Mouse (Mus musculus): ENCODE measurements around the gene Nfia.

The Nfia gene

DNA sequence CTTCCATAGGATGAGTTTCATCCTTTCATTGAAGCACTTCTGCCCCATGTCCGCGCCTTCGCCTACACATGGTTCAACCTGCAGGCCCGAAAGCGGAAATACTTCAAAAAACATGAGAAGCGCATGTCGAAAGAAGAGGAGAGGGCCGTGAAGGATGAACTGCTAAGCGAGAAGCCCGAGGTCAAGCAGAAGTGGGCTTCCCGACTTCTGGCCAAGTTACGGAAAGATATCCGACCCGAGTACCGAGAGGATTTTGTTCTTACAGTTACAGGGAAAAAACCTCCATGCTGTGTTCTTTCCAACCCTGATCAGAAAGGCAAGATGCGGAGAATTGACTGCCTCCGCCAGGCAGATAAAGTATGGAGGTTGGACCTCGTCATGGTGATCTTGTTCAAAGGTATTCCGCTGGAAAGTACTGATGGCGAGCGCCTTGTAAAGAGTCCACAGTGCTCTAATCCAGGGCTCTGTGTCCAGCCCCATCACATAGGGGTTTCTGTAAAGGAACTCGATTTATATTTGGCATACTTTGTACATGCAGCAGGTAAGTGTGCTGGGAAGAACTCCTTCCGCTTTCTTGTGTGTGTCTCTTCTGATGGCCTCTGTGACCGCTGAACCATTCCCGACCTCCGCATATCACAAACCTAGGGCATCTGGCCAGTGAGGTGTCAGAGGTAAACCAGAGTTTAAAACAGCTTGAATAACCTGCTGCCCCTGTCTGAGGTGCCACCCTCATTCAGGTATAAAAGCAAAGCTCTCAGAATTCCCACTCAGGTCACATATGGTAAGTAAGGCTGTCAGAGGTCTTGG, 10.7 kb downstream of the Nfia start:
- DNase-seq (ENCODE audit: low read depth): no peak

DNA sequence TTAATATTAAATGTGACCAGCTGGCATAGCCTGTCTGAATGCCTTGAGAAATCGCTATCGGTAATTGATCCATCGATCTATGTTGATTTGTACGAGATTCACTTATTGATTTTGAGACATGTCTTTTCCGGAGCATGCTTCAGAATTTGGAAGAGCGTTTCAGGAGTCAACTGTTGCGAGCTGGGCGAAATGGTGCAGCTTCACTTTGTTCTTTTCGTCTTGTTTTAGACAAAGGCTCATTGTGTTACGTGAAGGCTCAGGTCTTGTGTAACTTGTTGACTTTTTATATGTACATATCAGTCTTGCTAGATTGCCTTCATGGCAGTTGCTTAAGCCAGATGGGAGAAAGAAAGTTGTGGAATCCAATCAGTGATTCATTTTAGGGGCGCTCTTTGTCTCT, 11.7 kb downstream of the Nfia start:
- DNase-seq (ENCODE audit: low read depth): no peak

DNA sequence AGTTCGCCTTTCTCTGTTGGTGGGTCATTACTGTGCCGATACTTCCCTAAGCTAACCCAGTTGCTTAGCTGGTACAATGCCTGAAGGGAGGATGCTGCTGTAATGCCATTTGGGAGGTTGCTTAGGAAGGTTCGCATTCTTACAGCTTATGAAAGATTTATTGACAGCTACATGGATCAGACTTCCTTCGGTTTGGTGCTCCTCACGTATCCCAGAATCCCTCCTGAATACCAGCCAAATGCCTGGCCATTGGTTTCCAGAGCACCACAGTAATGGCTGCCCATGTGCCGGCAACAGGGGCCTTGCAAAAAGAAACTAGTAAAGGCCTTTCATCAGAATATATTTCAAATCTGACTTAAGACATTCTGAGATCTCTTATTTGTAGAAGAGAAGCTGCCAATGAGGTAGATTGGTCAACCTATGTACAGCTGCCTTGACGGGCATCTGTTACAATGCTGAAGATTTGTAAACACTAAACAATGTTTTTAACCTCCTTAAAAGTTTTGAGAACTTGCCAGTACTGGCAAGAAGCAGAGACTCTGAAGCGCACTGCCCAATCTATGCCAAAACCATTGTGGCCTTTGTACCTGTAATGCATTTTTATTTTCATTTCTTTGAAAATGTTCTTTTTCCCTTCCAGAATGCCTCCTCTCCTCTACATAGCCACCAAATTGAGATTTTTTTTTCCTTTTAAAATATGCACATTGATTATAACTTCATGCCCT, 13.2 kb downstream of the Nfia start:
- DNase-seq (ENCODE audit: low read depth): no peak

DNA sequence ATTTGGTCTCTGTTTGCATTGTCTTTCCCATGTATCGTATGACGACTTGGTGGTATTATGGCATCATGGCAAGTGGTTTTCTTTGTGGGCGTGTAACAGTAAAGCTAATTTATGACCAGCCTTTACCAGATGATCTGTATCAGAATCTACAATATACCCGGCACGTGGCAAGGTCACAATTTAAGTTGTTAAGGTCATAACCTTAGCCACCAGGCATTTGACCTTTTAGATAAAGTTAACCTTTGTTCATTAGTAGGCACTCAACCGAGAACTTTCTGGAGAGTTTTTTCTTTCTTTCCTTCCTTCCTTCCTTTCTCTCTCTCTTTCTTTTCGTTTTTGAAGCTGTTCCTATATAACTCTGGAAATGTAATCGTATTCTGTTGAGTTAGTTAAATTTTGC, 14.0 kb downstream of the Nfia start:
- no peak for DNase-seq (ENCODE audit: low read depth)

DNA sequence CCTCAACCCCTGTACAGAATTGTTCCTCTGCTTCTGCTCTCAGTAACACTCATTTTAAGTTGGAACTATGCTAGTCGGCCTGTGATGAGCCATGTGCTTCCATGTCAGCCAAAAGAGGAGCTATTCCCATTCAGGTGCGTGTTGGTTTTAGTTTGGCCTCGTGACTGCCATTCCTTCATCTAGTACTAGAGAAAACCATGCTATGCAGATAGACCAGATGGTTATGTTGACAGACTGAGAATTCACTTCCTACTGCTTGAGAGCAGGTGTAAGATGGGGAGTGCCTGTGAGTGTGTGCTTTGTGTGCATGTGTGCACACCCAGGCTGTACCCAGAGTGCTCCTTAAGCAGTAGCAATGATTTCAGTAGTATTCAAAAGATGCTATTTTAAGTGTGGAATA, 15.0 kb downstream of the Nfia start:
- no peak for DNase-seq (ENCODE audit: low read depth)

DNA sequence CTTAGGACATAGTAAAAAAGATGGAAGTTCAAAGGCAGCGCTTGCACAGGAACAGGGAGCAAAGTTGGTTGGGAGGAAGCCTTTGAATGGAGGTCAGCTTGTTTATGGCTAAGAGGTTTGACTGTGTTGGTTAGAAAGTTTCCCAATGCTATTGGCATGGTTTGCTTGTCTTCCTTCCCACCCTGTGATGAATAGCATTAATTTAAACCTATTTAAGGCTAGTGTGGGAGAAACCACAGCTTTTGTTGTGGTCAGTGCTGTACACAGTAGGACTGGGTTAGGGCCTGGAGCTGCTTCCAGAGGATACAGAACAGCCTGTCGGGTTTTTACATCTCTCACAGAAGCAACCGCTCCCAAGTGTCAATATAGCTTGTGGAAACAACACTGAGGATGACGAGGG, 16.0 kb downstream of the Nfia start:
- DNase-seq (ENCODE audit: low read depth): no peak

DNA sequence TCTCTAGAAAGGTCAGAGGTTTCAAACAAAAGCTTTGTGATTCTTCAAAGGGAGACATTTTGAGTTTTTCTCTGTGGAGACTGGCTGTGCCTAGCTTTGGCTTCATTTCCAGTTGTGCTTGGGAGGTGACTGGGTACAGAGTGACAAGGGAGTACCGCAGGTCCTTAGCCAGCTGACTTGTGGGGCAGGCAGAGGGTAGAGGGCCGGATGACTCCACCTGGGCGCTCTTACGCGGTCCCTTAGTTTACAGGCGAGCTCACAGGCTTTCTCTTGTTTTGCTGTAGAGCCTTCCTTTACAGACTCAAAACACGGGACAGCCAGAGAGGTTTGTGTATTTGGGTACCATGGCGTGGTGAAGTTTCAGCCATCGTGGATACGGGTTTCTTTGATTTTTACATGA, 21.4 kb downstream of the Nfia start:
- DNase-seq (ENCODE audit: low read depth): no peak

DNA sequence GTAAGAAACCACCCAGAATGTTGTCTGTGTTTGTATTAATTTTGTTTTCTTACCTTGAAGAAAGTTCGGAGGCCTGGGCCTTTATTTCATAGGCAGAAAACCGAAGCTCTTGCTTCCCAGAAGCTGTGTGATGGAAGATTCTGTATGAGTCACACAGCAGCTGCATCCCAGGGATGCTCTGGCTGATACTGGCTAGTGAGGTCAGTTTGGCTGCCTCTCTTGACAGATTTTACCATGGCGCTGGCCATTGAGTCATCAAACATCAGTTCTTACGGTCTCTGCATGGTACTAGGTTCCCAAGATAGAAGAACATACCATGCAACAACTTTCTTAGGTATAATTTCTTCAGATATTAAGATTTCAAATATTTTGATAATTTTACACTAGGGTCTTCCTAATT, 22.3 kb downstream of the Nfia start:
- DNase-seq (ENCODE audit: low read depth): no peak

DNA sequence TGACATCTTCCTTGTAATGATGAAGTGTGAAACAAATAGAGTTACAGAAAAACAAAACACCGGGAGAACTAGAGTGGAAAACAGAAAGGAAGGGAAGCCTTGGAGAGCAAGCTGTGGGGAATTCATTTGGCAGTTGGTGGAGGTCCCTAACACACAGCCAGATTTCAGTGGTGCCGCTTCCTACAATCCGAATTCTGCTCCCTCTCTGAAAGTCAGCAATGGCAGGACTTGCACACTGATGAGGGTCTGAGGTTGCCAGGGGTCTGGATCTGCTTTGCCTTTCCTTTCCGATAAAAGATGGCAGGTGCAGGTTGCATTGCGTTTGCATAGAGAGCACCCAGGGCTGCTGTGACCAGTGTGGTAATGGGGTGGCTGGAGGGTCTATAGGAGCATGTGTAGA, 23.4 kb downstream of the Nfia start:
- DNase-seq (ENCODE audit: low read depth): no peak

DNA sequence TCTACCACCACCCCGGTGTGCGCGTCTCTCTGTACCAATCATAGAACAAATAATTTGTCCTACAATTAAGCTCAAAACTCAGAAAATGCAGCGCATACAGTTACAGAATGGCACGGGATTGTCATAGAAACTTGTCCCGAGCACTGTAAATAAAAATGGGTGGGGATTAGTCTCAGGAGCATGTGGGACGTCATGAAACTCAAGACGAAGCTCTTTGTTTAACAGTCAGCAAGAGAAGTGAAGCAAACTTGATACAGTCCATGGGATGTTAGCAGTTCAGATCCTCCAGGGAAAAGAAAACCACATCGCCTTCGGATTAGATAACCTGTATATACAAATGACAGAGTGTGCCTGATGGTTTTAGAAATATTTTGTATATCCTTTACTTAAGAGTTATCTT, 24.0 kb downstream of the Nfia start:
- no peak for DNase-seq (ENCODE audit: low read depth)

DNA sequence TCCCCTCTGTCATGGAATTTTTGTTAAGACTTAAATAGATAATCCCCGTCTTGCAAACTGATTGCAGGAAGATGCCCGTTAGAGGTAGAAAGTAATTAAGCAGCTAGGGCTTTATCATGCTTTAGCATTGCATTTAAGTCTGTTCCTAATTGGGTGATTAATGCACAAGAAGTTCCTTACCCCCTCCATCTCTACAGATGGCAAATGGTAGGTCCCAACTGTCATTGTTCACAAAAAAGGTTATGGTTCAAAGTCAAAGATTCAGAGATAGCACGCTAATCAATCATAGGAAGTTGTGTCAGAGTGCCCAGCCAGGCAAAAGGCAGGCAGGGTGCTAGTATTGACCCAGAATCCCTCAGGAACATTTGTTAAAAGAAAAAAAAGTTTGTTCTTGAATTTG, 31.3 kb downstream of the Nfia start:
- DNase-seq (ENCODE audit: low read depth): no peak

DNA sequence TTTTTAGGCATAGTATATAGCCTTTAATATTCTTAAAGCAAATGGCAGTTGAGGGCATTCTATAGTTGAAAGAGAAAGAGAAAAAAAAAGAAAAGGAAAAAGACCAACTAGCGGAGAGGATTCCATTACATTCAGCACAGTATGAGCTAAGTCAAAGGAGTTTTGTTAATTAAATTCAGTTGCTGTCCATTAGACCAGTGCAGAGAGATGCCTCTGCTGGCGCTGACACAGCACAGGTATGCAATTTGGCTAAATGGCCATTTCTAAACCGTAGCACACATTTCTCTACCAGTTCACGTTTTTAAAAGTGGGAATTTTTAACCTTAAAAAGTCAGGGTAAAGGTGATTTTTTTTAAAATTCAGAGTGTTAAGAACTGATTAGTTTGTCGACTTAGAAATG, 32.1 kb downstream of the Nfia start:
- no peak for DNase-seq (ENCODE audit: low read depth)

DNA sequence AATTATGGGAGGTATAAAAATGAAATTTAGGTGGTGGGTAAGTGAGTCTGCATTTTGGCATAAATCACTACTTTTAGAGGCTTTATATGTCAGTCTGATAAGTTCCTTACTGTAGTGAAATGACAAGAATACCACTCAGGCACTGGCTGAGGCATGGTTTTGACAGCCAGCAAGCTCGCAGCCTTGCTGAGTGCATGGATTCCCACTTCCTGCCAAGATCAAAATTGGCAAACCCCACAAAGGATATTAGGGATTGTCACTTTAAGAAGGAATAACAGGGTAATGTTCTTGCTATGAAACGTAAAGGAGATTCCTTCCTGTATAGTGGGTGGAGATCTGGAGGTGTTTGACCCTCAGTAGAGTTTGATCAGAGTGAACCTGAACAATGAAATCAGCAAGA, 32.7 kb downstream of the Nfia start:
- DNase-seq (ENCODE audit: low read depth): no peak

DNA sequence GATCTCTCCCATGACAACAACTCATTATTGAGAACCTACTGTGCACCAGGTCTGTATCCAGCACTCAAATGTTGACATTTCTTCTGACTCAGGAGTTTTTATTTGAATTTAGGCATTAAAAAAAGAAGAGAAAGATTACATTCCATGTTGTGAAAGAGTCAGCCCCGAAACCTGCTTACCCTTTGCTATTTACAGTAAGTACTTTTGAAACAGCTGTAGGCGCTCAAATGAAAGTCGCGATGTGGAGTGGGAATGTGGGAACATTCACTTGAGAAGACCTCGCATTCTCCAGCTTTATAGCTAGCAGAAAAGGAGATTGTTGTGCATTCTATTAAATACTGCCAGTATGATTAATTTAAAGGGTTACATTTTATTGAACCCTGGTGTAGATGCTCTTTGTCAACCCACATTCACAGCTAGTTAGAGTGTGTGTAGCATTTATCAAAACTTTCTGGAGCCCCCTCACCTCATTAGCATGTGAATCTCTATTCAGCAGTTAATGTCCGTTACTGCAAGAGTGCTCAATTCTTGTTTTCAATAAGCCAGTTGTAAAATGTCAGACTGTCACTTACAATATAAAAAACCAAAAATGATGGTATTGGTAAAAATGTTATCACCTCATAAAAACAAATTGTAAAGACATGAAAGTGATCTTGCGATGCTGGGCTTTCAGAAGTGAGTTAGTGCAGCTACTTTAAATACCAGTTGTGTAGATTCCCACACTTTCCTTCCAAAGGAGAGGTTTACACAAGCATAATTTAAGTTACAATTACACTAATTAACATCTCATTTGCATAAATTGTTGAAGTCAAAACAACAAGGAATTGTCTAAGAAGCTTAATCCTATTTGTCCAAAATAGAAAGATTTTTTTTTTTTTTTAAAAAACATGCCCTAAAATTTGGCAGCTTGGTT, 33.6 kb downstream of the Nfia start:
- no peak for DNase-seq (ENCODE audit: low read depth)

DNA sequence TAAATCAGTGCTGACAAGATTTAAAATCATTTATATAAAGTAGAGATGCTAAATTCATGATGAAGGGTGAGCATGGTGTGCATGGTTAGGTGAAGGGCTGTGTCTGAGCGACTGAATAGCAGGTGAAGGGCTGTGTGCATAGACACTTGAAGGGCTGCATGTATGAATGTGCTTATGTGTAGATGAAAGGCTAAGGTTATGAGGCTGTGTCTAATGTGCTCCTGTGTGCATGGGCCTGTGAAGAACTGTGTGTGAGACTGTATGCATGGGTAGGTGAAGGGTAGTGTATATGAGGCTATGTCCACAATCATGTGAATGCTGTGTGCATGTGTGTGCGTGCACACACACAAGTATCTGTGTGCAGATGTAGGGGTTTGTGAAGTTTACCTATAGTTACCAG, 34.4 kb downstream of the Nfia start:
- DNase-seq (ENCODE audit: low read depth): no peak

DNA sequence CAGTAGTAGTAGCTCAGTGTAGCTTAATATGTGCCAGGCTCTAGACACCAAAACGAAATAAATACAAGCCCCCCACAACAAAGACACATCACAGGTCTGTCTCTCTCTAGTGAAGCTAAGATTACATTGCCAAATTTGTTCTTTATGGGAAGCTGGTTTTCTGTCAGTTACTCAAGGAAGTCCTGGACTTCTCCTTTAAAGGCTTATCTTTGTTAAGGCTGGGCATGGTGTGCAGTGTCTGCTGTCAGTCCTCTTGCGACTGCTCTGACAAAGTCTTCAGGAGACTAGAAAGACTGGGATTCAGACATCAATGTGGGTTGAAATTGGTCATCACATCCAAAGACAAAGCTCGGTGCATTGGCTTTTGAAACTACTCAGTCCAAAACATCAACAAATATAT, 36.4 kb downstream of the Nfia start:
- DNase-seq (ENCODE audit: low read depth): no peak

DNA sequence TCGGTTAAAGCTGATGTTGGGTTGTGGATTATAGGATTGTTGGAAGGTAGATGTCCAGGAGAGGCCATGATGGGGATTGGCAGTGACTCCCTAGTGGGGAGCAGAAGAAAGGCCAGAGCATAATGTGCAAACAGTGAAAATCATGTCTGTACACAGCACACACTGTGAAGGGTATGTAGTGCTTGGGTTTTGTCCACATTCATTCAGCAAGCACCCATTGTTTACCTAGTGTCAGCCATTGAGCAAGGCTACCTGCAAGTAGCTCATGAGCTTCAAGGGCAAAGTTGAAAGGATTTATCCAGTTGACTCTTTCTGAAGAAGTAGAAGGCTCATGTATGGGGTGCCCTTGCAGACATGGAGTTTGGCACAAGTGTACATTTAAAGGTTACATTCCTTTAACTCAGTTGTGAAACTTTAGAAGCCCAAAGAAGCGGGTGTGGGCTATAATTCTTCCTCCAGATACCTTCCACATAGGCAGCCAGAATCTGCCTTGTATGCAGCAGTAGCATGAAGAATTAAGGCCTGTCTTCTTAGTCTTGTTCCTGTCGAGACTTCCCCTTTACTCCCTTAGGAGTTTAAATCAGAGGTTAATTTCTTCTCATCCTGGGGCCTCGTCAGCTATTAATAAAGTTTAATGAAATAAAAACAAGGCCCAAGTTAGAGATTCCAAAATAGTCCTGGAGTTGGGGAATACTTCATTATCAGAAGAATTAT, 37.2 kb downstream of the Nfia start:
- no peak for DNase-seq (ENCODE audit: low read depth)

DNA sequence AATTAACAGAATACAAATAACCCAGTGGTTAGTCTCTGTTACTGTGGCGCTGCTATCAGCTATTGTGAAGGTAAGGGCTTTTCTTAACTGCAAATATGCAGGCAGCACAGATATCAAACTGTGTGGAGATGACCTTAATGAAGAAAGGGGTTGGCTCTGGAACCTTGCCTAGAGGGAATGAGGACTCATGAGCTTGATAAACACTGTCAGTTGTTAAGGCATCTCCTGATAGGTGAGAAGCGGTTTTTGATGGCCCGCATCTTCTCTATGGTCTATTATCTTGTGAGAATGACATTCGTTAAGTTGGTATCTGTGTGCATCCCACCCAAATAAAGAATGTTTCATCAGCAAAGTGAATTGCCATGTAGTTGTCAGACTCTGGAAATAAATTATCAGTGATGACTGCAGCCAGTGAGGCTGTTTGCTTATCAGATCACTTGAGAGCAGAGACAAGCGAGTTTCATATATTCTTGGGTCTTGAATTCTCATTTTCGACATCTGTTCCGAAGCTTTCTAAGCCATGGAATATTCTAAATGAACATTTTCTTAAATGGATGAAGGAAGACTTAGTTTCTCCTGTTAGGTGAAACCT, 37.9 kb downstream of the Nfia start:
- DNase-seq (ENCODE audit: low read depth): no peak

DNA sequence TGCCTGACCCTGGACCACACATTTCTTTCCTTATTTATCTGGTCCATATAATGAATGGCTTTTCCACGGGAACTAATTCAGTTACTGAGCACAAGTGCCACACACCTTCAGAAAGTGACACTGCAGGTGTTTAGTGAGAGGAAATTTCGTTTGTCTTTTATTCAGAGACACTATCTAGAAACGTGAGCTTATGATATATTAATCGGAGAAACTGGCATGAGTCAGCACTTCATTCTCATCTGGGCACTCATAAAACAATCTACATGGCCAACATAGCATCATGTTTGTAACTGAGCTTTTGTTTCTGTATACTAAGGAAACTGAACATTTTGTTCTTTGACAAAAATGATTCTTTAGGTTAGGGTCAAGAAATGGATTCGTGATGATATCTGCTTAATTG, 40.5 kb downstream of the Nfia start:
- DNase-seq (ENCODE audit: low read depth): no peak

DNA sequence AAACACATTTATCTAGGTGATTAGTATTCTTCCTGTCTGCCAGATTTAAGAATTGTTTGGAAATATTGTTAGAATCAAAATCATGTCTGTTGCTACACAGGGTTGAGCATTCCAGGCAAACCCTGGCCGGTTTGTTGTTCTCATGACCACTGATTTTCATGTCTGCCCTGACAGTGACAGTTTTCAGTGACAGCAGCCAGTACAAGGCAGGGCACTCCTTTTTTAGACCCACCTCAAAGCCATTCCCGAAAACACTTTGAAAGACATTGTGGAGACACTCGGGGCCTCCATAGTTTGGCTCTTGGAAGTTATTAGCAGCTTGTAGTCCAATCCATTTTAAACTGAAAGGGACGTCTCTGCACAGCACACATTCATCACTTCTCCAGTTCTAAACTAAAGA, 41.5 kb downstream of the Nfia start:
- DNase-seq (ENCODE audit: low read depth): no peak

DNA sequence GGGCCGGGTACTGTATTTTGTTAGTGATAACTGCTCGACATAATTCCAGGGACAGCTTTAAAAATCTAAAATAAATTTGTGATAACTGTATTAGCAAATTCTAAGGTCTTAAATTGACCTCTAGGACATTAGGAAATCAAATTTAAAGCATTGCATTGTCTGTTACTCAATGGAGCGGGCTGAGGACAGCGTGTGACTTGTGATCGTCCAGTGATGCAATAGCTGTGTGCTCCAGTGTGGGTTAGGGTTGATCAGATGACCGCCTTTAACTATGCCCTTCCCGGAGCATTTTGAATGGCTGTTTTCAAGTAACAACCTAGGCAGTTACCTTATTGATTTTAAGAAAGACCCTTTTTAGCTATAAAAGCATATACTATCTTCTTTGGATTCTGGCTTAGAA, 42.0 kb downstream of the Nfia start:
- DNase-seq (ENCODE audit: low read depth): no peak

DNA sequence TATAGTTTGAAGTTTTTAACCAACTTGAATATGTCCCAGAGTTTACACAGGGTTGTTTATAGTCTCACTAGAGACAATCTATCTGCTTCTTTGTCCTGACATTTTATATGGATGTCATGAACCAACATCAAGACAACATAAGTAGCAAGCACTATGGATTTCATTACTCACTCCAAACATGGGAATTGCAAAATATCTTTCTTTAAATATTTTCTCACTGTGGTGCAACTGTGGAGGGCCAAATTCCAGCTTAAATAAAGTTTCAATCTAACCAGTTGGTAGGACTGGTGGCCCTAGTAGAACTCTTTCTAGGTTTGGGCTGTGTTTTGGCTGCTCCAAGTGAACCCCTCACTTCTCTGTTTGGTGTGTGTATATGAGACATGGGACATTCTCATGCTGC, 43.5 kb downstream of the Nfia start:
- no peak for DNase-seq (ENCODE audit: low read depth)
